Mouse (Mus musculus) thymus, adult 2 months (tissue): Measurements from ENCODE around the gene Vars.
"Not testable (repeated sequence)": the region's sequence is repeated elsewhere in the genome, so short reads cannot be mapped to it uniquely, and the experiment has no call there.

Experiments
- CTCF ChIP-seq: fragments of 200-500 bp; IDR thresholded peaks from 2 replicates; pipeline ENCODE4 v1.5.1; 2012; ENCODE audit warnings: mild to moderate bottlenecking, control low read depth, low read length, moderate library complexity, borderline replicate concordance; ENCODE audit not compliant: control insufficient read depth, poor library complexity, insufficient read depth; ENCODE audit errors: extremely low read depth
- POLR2A ChIP-seq: fragments of 200-500 bp; IDR thresholded peaks from 2 replicates; pipeline ENCODE4 v1.6.1; 2012; ENCODE audit warnings: mild to moderate bottlenecking, low read length, control low read depth, moderate library complexity; ENCODE audit not compliant: control insufficient read depth, poor library complexity, insufficient read depth; ENCODE audit errors: extremely low read depth

DNA sequence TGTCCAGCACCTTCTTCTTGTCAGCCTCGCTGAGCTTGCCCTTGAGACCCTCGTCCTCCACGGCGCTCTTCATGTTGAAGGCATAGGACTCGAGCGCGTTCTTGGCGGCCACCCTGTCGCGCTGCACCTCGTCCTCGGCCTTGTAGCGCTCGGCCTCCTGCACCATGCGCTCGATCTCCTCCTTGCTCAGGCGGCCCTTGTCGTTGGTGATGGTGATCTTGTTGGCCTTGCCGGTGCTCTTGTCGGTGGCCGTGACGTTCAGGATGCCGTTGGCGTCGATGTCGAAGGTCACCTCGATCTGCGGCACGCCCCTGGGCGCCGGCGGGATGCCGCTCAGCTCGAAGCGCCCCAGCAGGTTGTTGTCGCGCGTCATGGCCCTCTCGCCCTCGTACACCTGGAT lies 43.5 kb upstream of the Vars start:
- not testable (repeated sequence) for TF ChIP-seq POLR2A, CTCF
